Mouse (Mus musculus) MEL (cell line): Measurements from ENCODE around the gene Fam160a1.

Source experiments
- CTCF ChIP-seq, 3 experiments: IDR thresholded peaks in 2 of 3; conservative IDR thresholded peaks in 1 of 3; 2 replicates each; pipeline ENCODE4 v1.5.1; 2011 to 2012; ENCODE audit warnings: low read length in 3 of 3, low read depth in 2 of 3, mild to moderate bottlenecking in 2 of 3, improper control_type of control experiment in 1 of 3, inconsistent platforms in 1 of 3, mixed read lengths in 1 of 3, moderate library complexity in 1 of 3; ENCODE audit not compliant: control insufficient read depth in 1 of 3, insufficient read depth in 1 of 3, poor library complexity in 1 of 3, severe bottlenecking in 1 of 3
- MYC ChIP-seq: IDR thresholded peaks from 2 replicates; pipeline ENCODE4 v1.6.1; 2011; ENCODE audit warnings: low read depth, mild to moderate bottlenecking, low read length, improper control_type of control experiment, moderate library complexity
- TCF12 ChIP-seq: IDR thresholded peaks from 2 replicates; pipeline ENCODE4 v1.6.1; 2014; ENCODE audit warnings: low read depth, mild to moderate bottlenecking, inconsistent platforms, low read length, improper control_type of control experiment, moderate library complexity

DNA sequence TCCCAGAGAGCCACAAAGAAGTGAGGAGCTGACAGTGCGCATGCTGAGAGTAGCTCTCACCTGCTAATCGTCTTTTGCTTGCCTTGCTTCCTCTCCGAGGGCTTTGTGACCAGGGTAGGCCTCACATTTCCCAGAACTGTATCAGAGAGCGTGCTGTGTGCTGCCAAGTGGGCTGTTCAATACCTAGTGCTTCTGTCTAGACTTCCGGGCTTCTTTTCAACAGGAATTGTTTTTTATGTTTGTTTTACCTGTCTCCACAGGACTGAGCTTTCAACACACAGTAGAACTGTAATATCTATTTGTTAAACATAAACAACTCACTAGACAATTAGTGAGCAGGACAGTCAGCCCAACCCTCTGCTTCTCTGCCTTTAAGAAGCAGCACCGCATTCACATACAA, 28.2 kb upstream of the Fam160a1 start:
- no peak for TF ChIP-seq CTCF (IDR thresholded peaks at IDR 0.05 in 2 of 3, conservative IDR thresholded peaks at IDR 0.05 in 1 of 3; ENCODE audit: control insufficient read depth in 1 of 3, insufficient read depth in 1 of 3, low read depth in 2 of 3, low read length in 3 of 3, poor library complexity in 1 of 3, severe bottlenecking in 1 of 3)
- no peak for TF ChIP-seq TCF12
- no peak for TF ChIP-seq MYC
